ENCODE assay signal across 8 mouse cellular contexts in genomic region chr1:167269856-167270270, GRCm38 (mm10). TPM values are rescaled to one million over a fixed set of nuclear protein-coding genes. Genes with fewer than 3 reads are reported as not detected.
DNase-seq lines count a peak whose midpoint lies in the region; ATAC-seq and TF ChIP-seq lines count a peak whose summit lies in the region.

No protein-coding gene starts in this region.

- TF ChIP-seq EP300 in lung, postnatal 0 days (IDR thresholded peaks at IDR 0.05) = peak; percentile 66; the same call in 1 of the 2 replicates

- peak overlapping the region; percentile 57 for H3K4me2 ChIP-seq in lung, postnatal 0 days (replicated peaks; ENCODE audit: low read depth, low read length)

- no peaks in the 10 kb centered on the region for H3K27me3 ChIP-seq in lung, postnatal 0 days (replicated peaks; ENCODE audit: insufficient read depth, low read length)

- H3K4me3 ChIP-seq in brown adipose tissue, adult 24 weeks (ENCODE audit: insufficient read depth, low read depth, low read length) = no peak overlapping the region
- no peak overlapping the region for H3K4me3 ChIP-seq in lung, postnatal 0 days (ENCODE audit: low read depth, low read length)

- peak; percentile 48 for TF ChIP-seq CTCF in lung, postnatal 0 days (IDR thresholded peaks at IDR 0.05)

- peak; percentile 98 for DNase-seq in Muller cell, postnatal 12 days (ENCODE audit: inconsistent ontology term)
- peak; percentile 52 to 81 for DNase-seq in frontal cortex, adult 2 months (ENCODE audit: extremely low spot score in 1 of 2, low spot score in 1 of 2)
- DNase-seq in heart, postnatal 4 days = peak; percentile 92
- peak; percentile 81 for DNase-seq in layer of hippocampus, adult 9-11 months
- peak; percentile 94 for DNase-seq in lung, postnatal 0 days (ENCODE audit: low spot score)
- peak; percentile 80 for DNase-seq in right cerebral cortex, postnatal 4 days
- no peak for DNase-seq in embryo, embryonic 9.5 days (ENCODE audit: extremely low spot score)

- H3K9ac ChIP-seq in lung, postnatal 0 days (replicated peaks; ENCODE audit: low read depth) = no peak overlapping the region

- H3K36me3 ChIP-seq in lung, postnatal 0 days (ENCODE audit: insufficient read depth, low read length) = no peaks in the 10 kb centered on the region

- peak; percentile 79 for ATAC-seq in lung, postnatal 0 days

- H3K27ac ChIP-seq in brown adipose tissue, adult 24 weeks (replicated peaks; ENCODE audit: low read depth, low read length) = 0 out of 2 replicates have a peak overlapping the region, but pooled peaks have one; percentile 2
- peak overlapping the region; percentile 78 for H3K27ac ChIP-seq in lung, postnatal 0 days (ENCODE audit: low read length)

- H3K9me3 ChIP-seq in lung, postnatal 0 days (ENCODE audit: low read length) = no peaks in the 10 kb centered on the region

- H3K4me1 ChIP-seq in brown adipose tissue, adult 24 weeks (ENCODE audit: control insufficient read depth, insufficient read depth, insufficient read length, low read length) = peaks cover 13% of the 10 kb centered on the region
- peaks cover 46% of the 10 kb centered on the region; the same call in 1 of the 2 replicates for H3K4me1 ChIP-seq in lung, postnatal 0 days (ENCODE audit: insufficient read depth, low read depth, low read length)

- WGBS in lung, postnatal 0 days = 8% methylated on average over 6 of the region's 6 CpGs

RNA-seq across cellular contexts. Expression of gene Uck2, which starts 15.3 kb away (rescaled TPM):
- polyA plus RNA-seq in brown adipose tissue, adult 24 weeks (2012; ENCODE audit: insufficient read depth, insufficient read length, missing spikeins) = 13.8 and 23.6 TPM in 2 replicates
- polyA plus RNA-seq in frontal cortex, adult 2 months (2012; rRNA removed) = 17.5 and 18.4 TPM in 2 replicates
- 10 to 100 TPM; 55.0 to 55.7 TPM for total RNA-seq in heart, postnatal 4 days (2021)
- 21.6 and 22.9 TPM in 2 replicates for polyA plus RNA-seq in lung, postnatal 0 days (2015; fragmentation: Nextera tagmentation; extraction: Ambion mirVana)

RNA-seq across cellular contexts. Expression of gene Tmco1, which starts 38.3 kb away (rescaled TPM):
- 172 and 174 TPM in 2 replicates for polyA plus RNA-seq in brown adipose tissue, adult 24 weeks (2012; ENCODE audit: insufficient read depth, insufficient read length, missing spikeins)
- 64.0 and 68.9 TPM in 2 replicates for polyA plus RNA-seq in frontal cortex, adult 2 months (2012; rRNA removed)
- 10 to 100 TPM; 75.6 to 79.3 TPM for total RNA-seq in heart, postnatal 4 days (2021)
- 94.7 and 99.7 TPM in 2 replicates for polyA plus RNA-seq in lung, postnatal 0 days (2015; fragmentation: Nextera tagmentation; extraction: Ambion mirVana)
